8 mouse cellular contexts compared by ENCODE assay signal in genomic region chrX:38189552-38190457, GRCm38 (mm10). TPM values are rescaled to one million over a fixed set of nuclear protein-coding genes. Genes with fewer than 3 reads are reported as not detected.
A peak's percentile ranks its signal among the peaks of the same experiment; 100 is the strongest.
DNase-seq lines count a peak whose midpoint lies in the region; ATAC-seq and TF ChIP-seq lines count a peak whose summit lies in the region.

Zbtb33 (plus strand) TSS chrX:38189793.

- H3K9ac ChIP-seq in embryonic facial prominence, embryonic 15.5 days, result peak within 1 kb of the TSS; percentile 44
- peak within 1 kb of the TSS; percentile 81 for H3K9ac ChIP-seq in kidney, embryonic 14.5 days (ENCODE audit: low read depth, low read length)
- H3K9ac ChIP-seq in limb, embryonic 14.5 days (ENCODE audit: low read depth, low read length, severe bottlenecking), result peak within 1 kb of the TSS; percentile 81
- H3K9ac ChIP-seq in midbrain, embryonic 16.5 days (ENCODE audit: low read depth, low read length), result peak within 1 kb of the TSS; percentile 84

- H3K4me3 ChIP-seq in bone marrow macrophage, adult 2 months (ENCODE audit: insufficient read depth, low read length), result peak within 1 kb of the TSS; percentile 89
- H3K4me3 ChIP-seq in embryonic facial prominence, embryonic 15.5 days (replicated peaks), result peak within 1 kb of the TSS; percentile 63
- peak within 1 kb of the TSS; percentile 63 for H3K4me3 ChIP-seq in kidney, embryonic 14.5 days (ENCODE audit: low read length)
- H3K4me3 ChIP-seq in limb, embryonic 14.5 days (replicated peaks; ENCODE audit: low read length), result peak within 1 kb of the TSS; percentile 59
- H3K4me3 ChIP-seq in midbrain, embryonic 16.5 days (ENCODE audit: low read depth, low read length), result peak within 1 kb of the TSS; percentile 67
- peak within 1 kb of the TSS; percentile 85 for H3K4me3 ChIP-seq in spleen, adult 2 months (ENCODE audit: extremely low read depth, insufficient read depth, insufficient read length)

- WGBS in embryonic facial prominence, embryonic 15.5 days, result 18% methylated on average over 72 of the region's 72 CpGs
- 33% methylated on average over 63 of the region's 72 CpGs for WGBS in kidney, embryonic 14.5 days
- 17% methylated on average over 52 of the region's 72 CpGs for WGBS in limb, embryonic 14.5 days
- WGBS in midbrain, embryonic 16.5 days, result 15% methylated on average over 69 of the region's 72 CpGs
- WGBS in spleen, adult 2 months, result 32% methylated on average over 72 of the region's 72 CpGs

- no peak for TF ChIP-seq POLR2A in bone marrow macrophage, adult 2 months (IDR thresholded peaks at IDR 0.05; ENCODE audit: borderline replicate concordance, low read depth, low read length)
- TF ChIP-seq POLR2A in limb, embryonic 14.5 days (IDR thresholded peaks at IDR 0.05; ENCODE audit: borderline replicate concordance, extremely low read depth, insufficient read depth, insufficient read length), result no peak
- no peak; the same call in 1 of the 2 replicates for TF ChIP-seq POLR2A in spleen, adult 2 months (IDR thresholded peaks at IDR 0.05; ENCODE audit: low read depth, low read length)

- peak within 1 kb of the TSS; percentile 60 for H3K27ac ChIP-seq in bone marrow macrophage, adult 2 months (ENCODE audit: insufficient read depth, low read depth, low read length)
- H3K27ac ChIP-seq in embryonic facial prominence, embryonic 15.5 days (replicated peaks), result peak within 1 kb of the TSS; percentile 86
- H3K27ac ChIP-seq in kidney, embryonic 14.5 days (ENCODE audit: low read depth, low read length), result peak within 1 kb of the TSS; percentile 78; the same call in 1 of the 2 replicates
- peak within 1 kb of the TSS; percentile 73 for H3K27ac ChIP-seq in limb, embryonic 14.5 days (replicated peaks; ENCODE audit: low read depth, low read length)
- peak within 1 kb of the TSS; percentile 87 for H3K27ac ChIP-seq in midbrain, embryonic 16.5 days (ENCODE audit: low read length)
- H3K27ac ChIP-seq in spleen, adult 2 months (ENCODE audit: insufficient read depth, low read length), result peak within 1 kb of the TSS; percentile 89

- no peaks in the 10 kb centered on the region for H3K36me3 ChIP-seq in embryonic facial prominence, embryonic 15.5 days
- H3K36me3 ChIP-seq in kidney, embryonic 14.5 days (ENCODE audit: control insufficient read depth, insufficient read depth, low read length), result peaks cover 5% of the 10 kb centered on the region; the same call in 1 of the 2 replicates
- H3K36me3 ChIP-seq in limb, embryonic 14.5 days (ENCODE audit: control insufficient read depth, insufficient read depth, low read length), result 0 out of 2 replicates have a peak, but pooled peaks cover 3% of the 10 kb centered on the region
- 0 out of 2 replicates have a peak, but pooled peaks cover 4% of the 10 kb centered on the region for H3K36me3 ChIP-seq in midbrain, embryonic 16.5 days (ENCODE audit: control insufficient read depth, insufficient read depth, low read length)
- peaks cover 1% of the 10 kb centered on the region; the same call in 1 of the 2 replicates for H3K36me3 ChIP-seq in spleen, adult 2 months (ENCODE audit: control insufficient read depth, insufficient read depth, low read length)

- no peaks in the 10 kb centered on the region for H3K9me3 ChIP-seq in embryonic facial prominence, embryonic 15.5 days (replicated peaks)
- H3K9me3 ChIP-seq in kidney, embryonic 14.5 days (ENCODE audit: control insufficient read depth, low read length), result no peaks in the 10 kb centered on the region
- H3K9me3 ChIP-seq in limb, embryonic 14.5 days (ENCODE audit: control insufficient read depth, low read length), result no peaks in the 10 kb centered on the region
- no peaks in the 10 kb centered on the region for H3K9me3 ChIP-seq in midbrain, embryonic 16.5 days (replicated peaks; ENCODE audit: control insufficient read depth, low read length, poor library complexity, severe bottlenecking)

- H3K27me3 ChIP-seq in embryonic facial prominence, embryonic 15.5 days, result no peaks in the 10 kb centered on the region
- H3K27me3 ChIP-seq in kidney, embryonic 14.5 days (ENCODE audit: control insufficient read depth, insufficient read depth, low read length), result no peaks in the 10 kb centered on the region
- no peaks in the 10 kb centered on the region for H3K27me3 ChIP-seq in limb, embryonic 14.5 days (ENCODE audit: control insufficient read depth, insufficient read depth, low read length)
- H3K27me3 ChIP-seq in midbrain, embryonic 16.5 days (ENCODE audit: control insufficient read depth, insufficient read depth, low read depth, low read length), result no peaks in the 10 kb centered on the region
- H3K27me3 ChIP-seq in spleen, adult 2 months (ENCODE audit: control insufficient read depth, insufficient read depth, low read length), result no peaks in the 10 kb centered on the region

- ATAC-seq in embryonic facial prominence, embryonic 15.5 days (ENCODE audit: insufficient number of reproducible peaks, low FRiP score, low TSS enrichment, low read depth), result peak; percentile 92
- peak; percentile 95 for ATAC-seq in kidney, embryonic 14.5 days (ENCODE audit: low FRiP score, low TSS enrichment)
- peak; percentile 95 for ATAC-seq in limb, embryonic 14.5 days (ENCODE audit: low FRiP score, low read depth)
- peak; percentile 97 for ATAC-seq in midbrain, embryonic 16.5 days

- H3K4me2 ChIP-seq in embryonic facial prominence, embryonic 15.5 days (replicated peaks), result peak within 1 kb of the TSS; percentile 50
- peak within 1 kb of the TSS; percentile 55 for H3K4me2 ChIP-seq in kidney, embryonic 14.5 days (replicated peaks; ENCODE audit: low read depth, low read length)
- H3K4me2 ChIP-seq in limb, embryonic 14.5 days (replicated peaks; ENCODE audit: low read depth, low read length, severe bottlenecking), result peak within 1 kb of the TSS; percentile 58
- peak within 1 kb of the TSS; percentile 74 for H3K4me2 ChIP-seq in midbrain, embryonic 16.5 days (ENCODE audit: low read length)

- TF ChIP-seq CTCF in bone marrow macrophage, adult 2 months (IDR thresholded peaks at IDR 0.05; ENCODE audit: low read depth, low read length), result 0 out of 2 replicates have a peak, but pooled peaks have one; percentile 19
- peak; percentile 68 for TF ChIP-seq CTCF in spleen, adult 2 months (IDR thresholded peaks at IDR 0.05; ENCODE audit: extremely low read depth, insufficient read depth, insufficient read length, insufficient replicate concordance)

- peak; percentile 91 for DNase-seq in B cell, adult 2 months
- DNase-seq in heart, adult 9 months (ENCODE audit: low spot score in 2 of 2), result peak; percentile 69 to 82
- DNase-seq in limb, embryonic 14.5 days (ENCODE audit: low spot score), result peak; percentile 84
- DNase-seq in spleen, adult 2 months (ENCODE audit: low read depth in 1 of 2, low spot score in 2 of 2), result peak; percentile 70 to 84

- peaks cover 8% of the 10 kb centered on the region for H3K4me1 ChIP-seq in bone marrow macrophage, adult 2 months (ENCODE audit: control insufficient read depth, insufficient read depth, low read length)
- no peaks in the 10 kb centered on the region for H3K4me1 ChIP-seq in embryonic facial prominence, embryonic 15.5 days
- H3K4me1 ChIP-seq in kidney, embryonic 14.5 days (ENCODE audit: control insufficient read depth, insufficient read depth, low read length), result no peaks in the 10 kb centered on the region
- H3K4me1 ChIP-seq in limb, embryonic 14.5 days (ENCODE audit: control insufficient read depth, insufficient read depth, low read length), result no peaks in the 10 kb centered on the region
- peaks cover 9% of the 10 kb centered on the region; the same call in 1 of the 2 replicates for H3K4me1 ChIP-seq in midbrain, embryonic 16.5 days (ENCODE audit: control insufficient read depth, insufficient read depth, low read length)
- H3K4me1 ChIP-seq in spleen, adult 2 months (ENCODE audit: control insufficient read depth, insufficient read depth, insufficient read length), result no peaks in the 10 kb centered on the region

RNA-seq across cellular contexts. Expression of gene Zbtb33, which starts in this region (rescaled TPM):
- polyA plus RNA-seq in bone marrow macrophage, adult 2 months (2012; ENCODE audit: insufficient read depth, insufficient read length, missing spikeins), result 13.2 and 18.0 TPM in 2 replicates
- 3.6 and 3.9 TPM in 2 replicates for polyA plus RNA-seq in embryonic facial prominence, embryonic 15.5 days (2015; fragmentation: Nextera tagmentation; extraction: Ambion mirVana)
- polyA plus RNA-seq in kidney, embryonic 14.5 days (2014; fragmentation: Nextera tagmentation; extraction: Ambion mirVana), result 6.9 and 8.0 TPM in 2 replicates
- polyA plus RNA-seq in limb, embryonic 14.5 days (2012; rRNA removed), result 8.2 and 8.7 TPM in 2 replicates
- 4.8 and 5.7 TPM in 2 replicates for polyA plus RNA-seq in limb, embryonic 14.5 days (2014; fragmentation: Nextera tagmentation; extraction: Ambion mirVana)
- 3.4 and 4.6 TPM in 2 replicates for polyA plus RNA-seq in midbrain, embryonic 16.5 days (2015; fragmentation: Nextera tagmentation; extraction: Ambion mirVana)
- 2.7 and 2.9 TPM in 2 replicates for polyA plus RNA-seq in spleen, adult 2 months (2012; rRNA removed)

Comparison
In these comparisons a context has a peak if more than half of its experiments do, and no peak if none do; other contexts are left out.
1. Peak in every context shown above with its lines: DNase-seq, ATAC-seq, H3K4me3 ChIP-seq and H3K27ac ChIP-seq.